In the genomic region with DNA sequence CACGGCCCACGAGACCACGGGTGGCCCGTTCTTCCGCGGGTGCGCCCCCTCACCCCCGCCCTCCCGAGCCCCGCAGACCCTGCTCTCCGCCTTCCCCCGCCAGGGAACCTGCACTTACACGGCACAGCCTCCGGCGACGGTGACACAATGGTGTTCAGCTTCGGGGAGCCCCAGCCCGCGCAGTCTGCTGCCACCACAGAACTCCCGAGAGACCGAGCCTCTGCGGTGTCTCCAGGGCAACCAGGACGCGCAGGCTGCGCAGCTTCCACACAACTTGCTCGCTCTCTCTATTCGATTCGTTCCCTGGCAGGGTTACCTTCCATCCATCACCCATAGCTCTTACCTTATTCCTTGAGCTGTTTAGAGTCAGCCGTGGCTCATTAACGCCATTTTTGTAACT, we compare ENCODE assay signal across 7 mouse cellular contexts. TPM values are rescaled to one million over a fixed set of nuclear protein-coding genes. Genes with fewer than 3 reads are reported as not detected.
A peak's percentile ranks its signal among the peaks of the same experiment; 100 is the strongest.
DNase-seq lines count a peak whose midpoint lies in the region; ATAC-seq lines count a peak whose summit lies in the region.

No protein-coding gene starts in this region.

- H3K9me3 ChIP-seq in kidney, embryonic 15.5 days (replicated peaks) = no peaks in the 10 kb centered on the region
- H3K9me3 ChIP-seq in limb, embryonic 15.5 days = no peaks in the 10 kb centered on the region
- no peaks in the 10 kb centered on the region for H3K9me3 ChIP-seq in midbrain, embryonic 15.5 days

- no peak overlapping the region for H3K27ac ChIP-seq in kidney, embryonic 15.5 days
- no peak overlapping the region for H3K27ac ChIP-seq in limb, embryonic 15.5 days
- peak overlapping the region; percentile 61 for H3K27ac ChIP-seq in midbrain, embryonic 15.5 days

- DNase-seq in T-cell, adult 2 months (ENCODE audit: low spot score) = peak; percentile 60
- peak; percentile 52 for DNase-seq in brain, embryonic 18.5 days (ENCODE audit: low read depth, low spot score)
- DNase-seq in frontal cortex, postnatal 14 days (ENCODE audit: low spot score in 2 of 2) = peak; percentile 68 to 72
- DNase-seq in spleen, postnatal 36 days (ENCODE audit: low spot score in 2 of 2) = peak; percentile 77 to 83

- peaks cover 16% of the 10 kb centered on the region for H3K36me3 ChIP-seq in kidney, embryonic 15.5 days
- H3K36me3 ChIP-seq in limb, embryonic 15.5 days = peaks cover 20% of the 10 kb centered on the region
- peaks cover 9% of the 10 kb centered on the region; the same call in 1 of the 2 replicates for H3K36me3 ChIP-seq in midbrain, embryonic 15.5 days (replicated peaks)

- WGBS in kidney, embryonic 15.5 days = under 1% methylated on average over 30 of the region's 30 CpGs
- under 1% methylated on average over 30 of the region's 30 CpGs for WGBS in limb, embryonic 15.5 days
- under 1% methylated on average over 30 of the region's 30 CpGs for WGBS in midbrain, embryonic 15.5 days

- no peaks in the 10 kb centered on the region for H3K27me3 ChIP-seq in kidney, embryonic 15.5 days
- H3K27me3 ChIP-seq in limb, embryonic 15.5 days = no peaks in the 10 kb centered on the region
- no peaks in the 10 kb centered on the region for H3K27me3 ChIP-seq in midbrain, embryonic 15.5 days (replicated peaks)

- H3K4me2 ChIP-seq in kidney, embryonic 15.5 days = peak overlapping the region; percentile 79
- H3K4me2 ChIP-seq in limb, embryonic 15.5 days = peak overlapping the region; percentile 94
- H3K4me2 ChIP-seq in midbrain, embryonic 15.5 days = peak overlapping the region; percentile 95

- peak overlapping the region; percentile 39 for H3K4me3 ChIP-seq in kidney, embryonic 15.5 days (replicated peaks)
- peak overlapping the region; percentile 42 for H3K4me3 ChIP-seq in limb, embryonic 15.5 days
- peak overlapping the region; percentile 48 for H3K4me3 ChIP-seq in midbrain, embryonic 15.5 days

- peak overlapping the region; percentile 27; the same call in 1 of the 2 replicates for H3K9ac ChIP-seq in kidney, embryonic 15.5 days
- peak overlapping the region; percentile 33; the same call in 1 of the 2 replicates for H3K9ac ChIP-seq in limb, embryonic 15.5 days
- peak overlapping the region; percentile 48 for H3K9ac ChIP-seq in midbrain, embryonic 15.5 days

- ATAC-seq in kidney, embryonic 15.5 days (replicated peaks; ENCODE audit: low FRiP score) = peak; percentile 88
- ATAC-seq in limb, embryonic 15.5 days (ENCODE audit: insufficient number of reproducible peaks, low FRiP score, low TSS enrichment, low read depth) = no peak
- ATAC-seq in midbrain, embryonic 15.5 days (replicated peaks) = peak; percentile 95

- H3K4me1 ChIP-seq in kidney, embryonic 15.5 days = peaks cover 9% of the 10 kb centered on the region; the same call in 1 of the 2 replicates
- H3K4me1 ChIP-seq in limb, embryonic 15.5 days = peaks cover 5% of the 10 kb centered on the region; the same call in 1 of the 2 replicates
- H3K4me1 ChIP-seq in midbrain, embryonic 15.5 days = peaks cover 8% of the 10 kb centered on the region

RNA-seq across cellular contexts. Expression of gene Cdkl4, which starts 0.4 kb away (rescaled TPM):
- 0.81 and 0.82 TPM in 2 replicates for polyA plus RNA-seq in kidney, embryonic 15.5 days (2015; fragmentation: Nextera tagmentation; extraction: Ambion mirVana)
- polyA plus RNA-seq in limb, embryonic 15.5 days (2015; fragmentation: Nextera tagmentation; extraction: Ambion mirVana) = 0.18 and 0.21 TPM in 2 replicates
- polyA plus RNA-seq in midbrain, embryonic 15.5 days (2015; fragmentation: Nextera tagmentation; extraction: Ambion mirVana) = 5.1 and 5.5 TPM in 2 replicates
